Mouse (Mus musculus) intestine, postnatal 0 days (tissue): Measurements from ENCODE around the gene Tmem270. TPM values are rescaled to one million over a fixed set of nuclear protein-coding genes. Genes with fewer than 3 reads are reported as not detected.

Experiments used
- ATAC-seq: fragments of 200-750 bp; cut with Nextera tagmentation; 2 replicates; pipeline ENCODE4 v1.8.0; 2017; ENCODE audit warnings: mild to moderate bottlenecking, moderate TSS enrichment, moderate library complexity
- H3K27ac ChIP-seq: fragments of 300-500 bp; sonication (generic); 2 replicates; pipeline ENCODE4 v1.5.1; 2014; ENCODE audit warnings: mild to moderate bottlenecking, low read depth, low read length, moderate library complexity
- H3K27me3 ChIP-seq: fragments of 300-500 bp; sonication (generic); replicated peaks from 2 replicates; pipeline ENCODE4 v1.6.1; 2014; ENCODE audit warnings: low read length, mixed read lengths; ENCODE audit not compliant: control insufficient read depth, insufficient read depth
- H3K36me3 ChIP-seq: fragments of 300-500 bp; sonication (generic); 2 replicates; pipeline ENCODE4 v1.6.1; 2014; ENCODE audit warnings: mild to moderate bottlenecking, moderate library complexity; ENCODE audit not compliant: control insufficient read depth, insufficient read depth
- H3K4me1 ChIP-seq: fragments of 300-500 bp; sonication (generic); replicated peaks from 2 replicates; pipeline ENCODE4 v1.6.1; 2014; ENCODE audit warnings: antibody characterized with exemption, low read length, mixed read lengths; ENCODE audit not compliant: control insufficient read depth, insufficient read depth
- H3K4me2 ChIP-seq: fragments of 300-500 bp; sonication (generic); replicated peaks from 2 replicates; pipeline ENCODE4 v1.6.1; 2014; ENCODE audit warnings: low read depth, mild to moderate bottlenecking, moderate library complexity
- H3K4me3 ChIP-seq: fragments of 300-500 bp; sonication (generic); 2 replicates; pipeline ENCODE4 v1.5.1; 2014; ENCODE audit warnings: low read depth, low read length
- H3K9ac ChIP-seq: fragments of 300-500 bp; sonication (generic); 2 replicates; pipeline ENCODE4 v1.6.1; 2014; ENCODE audit warnings: mild to moderate bottlenecking, low read depth, low read length
- H3K9me3 ChIP-seq: fragments of 300-500 bp; sonication (generic); 2 replicates; pipeline ENCODE4 v1.6.1; 2016; ENCODE audit warnings: mixed run types; ENCODE audit not compliant: control insufficient read depth
- CTCF ChIP-seq: sonication (generic); IDR thresholded peaks from 2 replicates; pipeline ENCODE4 v1.5.1; 2016; ENCODE audit warnings: low read depth, mild to moderate bottlenecking, control low read depth, antibody characterized with exemption, moderate library complexity
- WGBS: fragments of 180-500 bp; shearing (Covaris S2); extraction: QIAGEN DNeasy Blood & Tissue Kit; methylation state at CpG from one replicate; pipeline ENCODE4 v1.1.7; 2014; 5-methylcytosine and 5-hydroxymethylcytosine counted together
- polyA plus RNA-seq: library from polyadenylated mRNA; unstranded; fragments of >200 nt; fragmentation: Nextera tagmentation; extraction: Ambion mirVana; gene quantifications from 2 replicates; pipeline ENCODE4 v1.2.1, GENCODE M21; 2015

Gene Tmem270
- polyA plus RNA-seq, result not detected in 2 replicates

GRCm38 (mm10) chr5:134906633-134907032 lies at the start of gene Tmem270:
TSS of gene Tmem270 (minus strand) at chr5:134906733.
- H3K4me3 ChIP-seq, result no peak within 1 kb of the TSS
- no peak within 1 kb of the TSS for H3K4me2 ChIP-seq
- ATAC-seq, result no peak
- no peak within 1 kb of the TSS for H3K27ac ChIP-seq
- H3K36me3 ChIP-seq, result no peaks in the 10 kb centered on the region
- no peak within 1 kb of the TSS for H3K9ac ChIP-seq
- no peaks in the 10 kb centered on the region for H3K27me3 ChIP-seq
- H3K9me3 ChIP-seq, result no peaks in the 10 kb centered on the region
- no peak for TF ChIP-seq CTCF
- no peaks in the 10 kb centered on the region for H3K4me1 ChIP-seq
- WGBS, result 80% methylated on average over 6 of the region's 6 CpGs

DNA sequence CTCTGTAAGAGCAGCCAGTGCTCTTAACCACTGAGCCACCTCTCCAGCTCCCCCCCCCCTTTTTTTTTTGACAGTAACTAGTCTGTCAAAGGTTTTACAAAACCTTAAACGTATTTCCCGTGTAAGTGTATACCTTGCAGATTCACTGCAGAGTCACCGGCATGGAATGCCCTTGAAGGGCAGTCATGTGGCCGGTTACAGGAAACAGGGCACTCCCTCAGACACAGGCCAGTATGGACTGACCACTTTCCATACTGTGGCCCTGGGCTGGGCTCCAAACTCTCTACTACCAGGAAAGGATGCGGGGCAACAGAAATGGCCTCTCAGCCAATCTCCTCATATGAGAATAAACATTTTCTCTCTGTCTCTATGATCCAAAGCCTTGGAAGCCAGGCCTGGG lies 49.0 kb upstream of the Tmem270 start:
- no peaks in the 10 kb centered on the region for H3K9me3 ChIP-seq
- TF ChIP-seq CTCF, result no peak
- ATAC-seq, result no peak
- H3K27me3 ChIP-seq, result no peaks in the 10 kb centered on the region
- H3K27ac ChIP-seq, result no peak overlapping the region
- H3K4me1 ChIP-seq, result peaks cover 7% of the 10 kb centered on the region; the same call in 1 of the 2 replicates
- WGBS, result 62% methylated on average over 5 of the region's 5 CpGs
- H3K9ac ChIP-seq, result no peak overlapping the region
- H3K4me3 ChIP-seq, result no peak overlapping the region
- H3K36me3 ChIP-seq, result no peaks in the 10 kb centered on the region
- no peak overlapping the region for H3K4me2 ChIP-seq

DNA sequence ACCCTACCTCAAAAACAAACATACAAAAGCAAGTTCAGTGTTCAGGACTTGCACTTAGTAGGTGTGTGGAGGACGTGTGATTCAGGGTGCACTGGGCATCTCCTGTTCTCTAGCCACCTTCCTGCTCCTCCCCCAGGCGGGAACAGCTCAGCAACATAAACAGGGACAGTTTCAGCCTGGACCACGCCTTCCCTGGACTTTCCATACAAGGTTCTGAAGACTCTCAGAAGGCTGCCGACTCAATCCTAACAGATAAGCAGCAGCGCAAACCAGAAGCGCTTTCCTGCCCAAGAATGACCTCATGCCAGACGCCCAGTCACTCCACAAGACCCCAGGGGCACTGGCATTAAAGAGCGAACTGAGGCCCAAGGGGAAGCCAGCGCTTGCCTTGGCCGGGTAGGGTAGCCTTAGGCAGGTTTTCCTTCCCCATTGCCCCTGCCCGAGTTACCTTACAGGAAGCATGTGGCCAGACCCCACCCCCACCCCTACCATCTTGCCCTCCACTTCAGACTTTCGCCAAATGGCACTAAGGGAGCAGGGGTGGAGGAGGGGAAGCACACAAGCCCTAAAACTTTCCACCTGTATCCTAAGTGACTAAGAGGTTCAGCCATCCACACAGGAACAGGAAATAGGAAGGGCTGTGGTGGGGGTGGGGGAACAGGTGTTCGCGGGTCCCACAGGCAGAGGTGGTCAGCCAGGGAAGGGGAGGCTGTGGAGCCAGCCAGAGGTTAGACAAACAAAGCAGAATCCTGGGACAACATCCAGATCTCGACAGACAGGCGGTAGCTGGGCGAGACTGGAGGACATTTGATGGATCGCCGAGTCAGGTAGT lies 44.7 kb upstream of the Tmem270 start:
- Histone ChIP-seq H3K9me3 (no peaks in the 10 kb centered on the region), H3K27ac (peak overlapping the region; percentile 86), H3K9ac (peak overlapping the region; percentile 48), H3K36me3 (no peaks in the 10 kb centered on the region), H3K4me1 (peaks cover 15% of the 10 kb centered on the region; the same call in 1 of the 2 replicates), H3K4me3 (peak overlapping the region; percentile 21), H3K27me3 (no peaks in the 10 kb centered on the region), H3K4me2 (peak overlapping the region; percentile 64)
- 6% methylated on average over 19 of the region's 19 CpGs for WGBS
- no peak for TF ChIP-seq CTCF
- ATAC-seq, result peak; percentile 54

DNA sequence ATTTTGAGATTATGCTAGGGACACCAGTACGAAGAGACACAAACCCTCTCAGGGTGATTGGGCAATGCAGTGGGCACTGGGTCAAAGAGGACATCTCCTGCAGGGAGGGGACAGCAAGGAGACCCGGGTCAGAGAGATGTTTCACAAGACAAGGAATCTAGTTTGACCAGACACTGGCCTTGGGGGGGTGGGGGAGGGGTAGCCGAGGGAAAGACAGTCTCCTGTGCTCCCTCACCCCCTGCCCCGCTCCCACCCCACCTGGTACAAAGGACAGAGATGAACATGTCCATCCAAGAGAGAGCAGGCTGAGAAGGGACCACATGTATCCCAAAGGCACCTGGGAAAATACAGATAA lies 41.5 kb upstream of the Tmem270 start:
- TF ChIP-seq CTCF, result no peak
- H3K9me3 ChIP-seq, result no peaks in the 10 kb centered on the region
- H3K4me3 ChIP-seq, result no peak overlapping the region
- no peaks in the 10 kb centered on the region for H3K36me3 ChIP-seq
- H3K4me2 ChIP-seq, result no peak overlapping the region
- H3K27me3 ChIP-seq, result no peaks in the 10 kb centered on the region
- no peak overlapping the region for H3K27ac ChIP-seq
- no peak for ATAC-seq
- H3K4me1 ChIP-seq, result peaks cover 15% of the 10 kb centered on the region; the same call in 1 of the 2 replicates
- no peak overlapping the region for H3K9ac ChIP-seq
- WGBS, result 23% methylated on average over 4 of the region's 4 CpGs

GRCm38 (mm10) chr5:134947420-134948084 lies 41.0 kb upstream of the Tmem270 start:
- Histone ChIP-seq H3K27me3 (no peaks in the 10 kb centered on the region), H3K9ac (no peak overlapping the region), H3K4me2 (peak overlapping the region; percentile 62), H3K27ac (peak overlapping the region; percentile 83), H3K36me3 (no peaks in the 10 kb centered on the region), H3K4me1 (peaks cover 15% of the 10 kb centered on the region; the same call in 1 of the 2 replicates), H3K4me3 (no peak overlapping the region), H3K9me3 (no peaks in the 10 kb centered on the region)
- WGBS, result 19% methylated on average over 5 of the region's 5 CpGs
- no peak for TF ChIP-seq CTCF
- peak; percentile 37 for ATAC-seq

GRCm38 (mm10) chr5:134946857-134947255 lies 40.3 kb upstream of the Tmem270 start, which contains the start of gene Cldn4:
TSS of gene Cldn4 (minus strand) at chr5:134946934.
- H3K4me1 ChIP-seq, result peaks cover 15% of the 10 kb centered on the region; the same call in 1 of the 2 replicates
- H3K4me3 ChIP-seq, result peak within 1 kb of the TSS; percentile 54
- H3K27me3 ChIP-seq, result no peaks in the 10 kb centered on the region
- H3K36me3 ChIP-seq, result no peaks in the 10 kb centered on the region
- H3K9ac ChIP-seq, result peak within 1 kb of the TSS; percentile 64
- H3K4me2 ChIP-seq, result peak within 1 kb of the TSS; percentile 62
- TF ChIP-seq CTCF, result no peak
- peak; percentile 82 for ATAC-seq
- peak within 1 kb of the TSS; percentile 83 for H3K27ac ChIP-seq
- H3K9me3 ChIP-seq, result no peaks in the 10 kb centered on the region
- 10% methylated on average over 11 of the region's 11 CpGs for WGBS
